Mouse (Mus musculus): ENCODE data around the gene Pla2g4b.

- TF ChIP-seq CTCF (IDR thresholded peaks at IDR 0.05; ENCODE audit: low read depth) (no peak), EP300 (IDR thresholded peaks at IDR 0.05; ENCODE audit: low read depth) (no peak)
Measured at GRCm38 (mm10) chr2:119994839-119995238, 38.4 kb upstream of the Pla2g4b start.

All from liver, embryonic 14.5 days (tissue).